Comparison of ENCODE assay signal across 8 mouse cellular contexts in genomic region chr9:90113651-90114566, GRCm38 (mm10). TPM values are rescaled to one million over a fixed set of nuclear protein-coding genes. Genes with fewer than 3 reads are reported as not detected.
DNase-seq lines count a peak whose midpoint lies in the region; ATAC-seq and TF ChIP-seq lines count a peak whose summit lies in the region.

No protein-coding gene starts in this region.

- H3K4me3 ChIP-seq in gastrocnemius, adult 2 months: peak overlapping the region; percentile 93
- H3K4me3 ChIP-seq in hindbrain, postnatal 0 days (ENCODE audit: low read length): peak overlapping the region; percentile 94
- H3K4me3 ChIP-seq in megakaryocyte, embryonic 14.5 days (replicated peaks): peak overlapping the region; percentile 90

- H3K9me3 ChIP-seq in hindbrain, postnatal 0 days (ENCODE audit: low read length): no peaks in the 10 kb centered on the region
- no peaks in the 10 kb centered on the region for H3K9me3 ChIP-seq in megakaryocyte, embryonic 14.5 days

- TF ChIP-seq CTCF in gastrocnemius, adult 2 months (IDR thresholded peaks at IDR 0.05): peak; percentile 81
- TF ChIP-seq CTCF in hindbrain, postnatal 0 days (IDR thresholded peaks at IDR 0.05; ENCODE audit: low read depth): peak; percentile 81

- no peaks in the 10 kb centered on the region for H3K27me3 ChIP-seq in hindbrain, postnatal 0 days (ENCODE audit: insufficient read depth, low read length)
- no peaks in the 10 kb centered on the region for H3K27me3 ChIP-seq in megakaryocyte, embryonic 14.5 days (replicated peaks)

- under 1% methylated on average over 80 of the region's 82 CpGs for WGBS in hindbrain, postnatal 0 days

- H3K9ac ChIP-seq in hindbrain, postnatal 0 days (replicated peaks; ENCODE audit: low read length): peak overlapping the region; percentile 98

- DNase-seq in ZHBTc4 (ENCODE audit: low read depth, low spot score): peak; percentile 98
- peak; percentile 94 for DNase-seq in gastrocnemius, adult 2 months
- peak; percentile 92 for DNase-seq in hindbrain, postnatal 0 days (ENCODE audit: low spot score)
- DNase-seq in left cerebral cortex, adult 8-10 months (ENCODE audit: low spot score in 2 of 2): peak; percentile 86 to 89
- peak; percentile 93 to 94 for DNase-seq in right cerebral cortex, postnatal 10 days (ENCODE audit: low spot score in 2 of 2)
- peak; percentile 80 for DNase-seq in urinary bladder, postnatal 25 days (ENCODE audit: low spot score)

- intact Hi-C loops in gastrocnemius, adult 2 months (cut with DNase I): no loop called here

- H3K4me1 ChIP-seq in hindbrain, postnatal 0 days (ENCODE audit: insufficient read depth, low read length): no peaks in the 10 kb centered on the region
- H3K4me1 ChIP-seq in megakaryocyte, embryonic 14.5 days: peaks cover 49% of the 10 kb centered on the region

- H3K27ac ChIP-seq in gastrocnemius, adult 2 months: peak overlapping the region; percentile 98
- H3K27ac ChIP-seq in hindbrain, postnatal 0 days: peak overlapping the region; percentile 100

- peak; percentile 82 for ATAC-seq in common myeloid progenitor, adult 5-6 weeks (replicated peaks; ENCODE audit: low read depth, poor library complexity, severe bottlenecking)
- ATAC-seq in hindbrain, postnatal 0 days: peak; percentile 67

- peak overlapping the region; percentile 82 for H3K4me2 ChIP-seq in hindbrain, postnatal 0 days (ENCODE audit: low read depth, low read length)

- no peaks in the 10 kb centered on the region for H3K36me3 ChIP-seq in hindbrain, postnatal 0 days (ENCODE audit: insufficient read depth, low read length)
- peaks cover 16% of the 10 kb centered on the region for H3K36me3 ChIP-seq in megakaryocyte, embryonic 14.5 days (replicated peaks; ENCODE audit: low read length)

RNA-seq across cellular contexts. Expression of gene Morf4l1, which starts 0.7 kb away (rescaled TPM):
- total RNA-seq in common myeloid progenitor, adult 5-6 weeks (2017): 262 and 283 TPM in 2 replicates
- 100 to 1,000 TPM; 189 to 208 TPM for total RNA-seq in gastrocnemius, adult 2 months (2021)
- 178 and 179 TPM in 2 replicates for total RNA-seq in hindbrain, postnatal 0 days (2014; rRNA removed)
- polyA plus RNA-seq in hindbrain, postnatal 0 days (2015; fragmentation: Nextera tagmentation; extraction: Ambion mirVana): 527 and 556 TPM in 2 replicates
- total RNA-seq in left cerebral cortex, adult 8-10 months (2022): 100 to 1,000 TPM; 436 to 462 (median 449) TPM
- polyA plus RNA-seq in megakaryocyte, embryonic 14.5 days (2012; ENCODE audit: insufficient read depth, low replicate concordance): 32.1 and 75.8 TPM in 2 replicates

RNA-seq across cellular contexts. Expression of gene Adamts7, which starts 49.0 kb away (rescaled TPM):
- not detected in 2 replicates for total RNA-seq in common myeloid progenitor, adult 5-6 weeks (2017)
- under 1 TPM; 0.41 to 0.59 TPM for total RNA-seq in gastrocnemius, adult 2 months (2021)
- 6.4 and 10.4 TPM in 2 replicates for total RNA-seq in hindbrain, postnatal 0 days (2014; rRNA removed)
- 2.7 and 2.9 TPM in 2 replicates for polyA plus RNA-seq in hindbrain, postnatal 0 days (2015; fragmentation: Nextera tagmentation; extraction: Ambion mirVana)
- total RNA-seq in left cerebral cortex, adult 8-10 months (2022): under 1 TPM; 0.09 to 0.46 (median 0.31) TPM
- polyA plus RNA-seq in megakaryocyte, embryonic 14.5 days (2012; ENCODE audit: insufficient read depth, low replicate concordance): 0.03 TPM in 1 of 2 replicates, not detected in the other

RNA-seq across cellular contexts. Expression of gene Ctsh, which starts 60.0 kb away (rescaled TPM):
- 8.8 and 19.2 TPM in 2 replicates for total RNA-seq in common myeloid progenitor, adult 5-6 weeks (2017)
- total RNA-seq in gastrocnemius, adult 2 months (2021): 10 to 100 TPM in 1 of 2 experiments, 1 to 10 TPM in 1; 9.9 to 13.5 TPM
- total RNA-seq in hindbrain, postnatal 0 days (2014; rRNA removed): 31.5 and 36.2 TPM in 2 replicates
- 36.4 and 45.0 TPM in 2 replicates for polyA plus RNA-seq in hindbrain, postnatal 0 days (2015; fragmentation: Nextera tagmentation; extraction: Ambion mirVana)
- 10 to 100 TPM; 16.2 to 42.2 (median 32.4) TPM for total RNA-seq in left cerebral cortex, adult 8-10 months (2022)
- 28.9 TPM in 1 of 2 replicates, not detected in the other for polyA plus RNA-seq in megakaryocyte, embryonic 14.5 days (2012; ENCODE audit: insufficient read depth, low replicate concordance)

Comparison
In these comparisons a context has a peak if more than half of its experiments do, and no peak if none do; other contexts are left out.
1. Peak in every context shown above with its lines: DNase-seq, ATAC-seq, H3K4me3 ChIP-seq and H3K27ac ChIP-seq.